Mouse (Mus musculus) ZHBTc4 (cell line): ENCODE data around the gene Olfr324.

Source experiments
- DNase-seq: peaks from one replicate; pipeline ENCODE4 v3.0.0-alpha.2; 2011; ENCODE audit warnings: low read depth, low spot score

The Olfr324 gene

GRCm38 (mm10) chr11:58634878-58635277 lies 40.0 kb downstream of the Olfr324 start:
- no peak for DNase-seq

DNA sequence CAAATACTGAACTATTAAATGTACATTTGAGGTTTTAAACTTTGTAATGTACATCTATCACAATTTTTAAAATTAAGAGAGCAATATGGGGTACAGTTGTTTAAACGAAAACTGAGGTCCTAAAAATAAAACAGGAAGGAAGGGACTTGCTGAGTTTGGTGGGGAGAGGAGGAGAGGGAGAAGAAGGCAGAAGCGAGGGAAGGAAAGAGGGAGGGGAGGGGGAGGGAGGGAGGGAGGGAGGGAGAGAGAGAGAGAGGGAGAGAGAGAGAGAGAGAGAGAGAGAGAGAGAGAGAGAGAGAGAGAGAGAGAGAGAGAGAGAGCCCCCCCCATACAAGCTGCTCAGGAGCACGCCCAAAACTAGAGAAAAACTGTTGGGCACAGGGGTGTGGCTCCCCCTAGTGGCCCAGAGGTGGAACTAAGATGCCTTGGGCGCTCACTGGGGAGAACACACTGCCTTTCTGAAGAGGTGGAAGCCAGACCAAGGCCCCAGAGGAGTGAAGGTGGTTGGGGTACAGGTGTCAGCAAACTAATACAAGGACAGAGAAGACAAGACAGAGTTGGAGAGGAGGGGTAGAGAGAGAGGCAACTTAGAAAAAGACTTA lies 41.6 kb downstream of the Olfr324 start:
- DNase-seq, result peak; percentile 69

DNA sequence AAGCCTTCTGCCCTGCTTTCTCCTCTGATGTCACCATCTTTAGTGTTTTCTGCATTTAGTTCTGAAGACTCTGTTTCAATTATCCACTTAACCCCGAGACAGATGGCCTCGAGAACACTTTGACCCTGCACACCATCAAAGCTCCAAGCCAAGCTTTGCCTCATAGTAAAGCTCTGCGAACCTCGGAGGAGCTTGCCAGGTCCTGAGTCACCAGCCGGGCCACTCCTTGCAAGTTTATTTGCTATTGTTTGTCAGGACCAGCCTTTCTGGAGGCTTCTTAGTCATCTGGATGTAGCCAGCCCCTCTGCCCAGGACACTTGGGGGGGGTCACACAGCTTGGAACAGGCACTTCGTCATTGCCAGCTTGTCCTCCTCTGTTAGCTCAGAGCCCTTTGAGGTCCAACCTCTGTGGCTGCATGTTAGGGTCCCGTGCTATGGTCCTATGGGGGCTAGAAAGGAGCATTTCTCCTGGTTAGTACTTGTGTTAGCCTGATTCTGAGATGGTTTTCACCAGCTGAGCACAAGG lies 43.3 kb downstream of the Olfr324 start:
- no peak for DNase-seq

DNA sequence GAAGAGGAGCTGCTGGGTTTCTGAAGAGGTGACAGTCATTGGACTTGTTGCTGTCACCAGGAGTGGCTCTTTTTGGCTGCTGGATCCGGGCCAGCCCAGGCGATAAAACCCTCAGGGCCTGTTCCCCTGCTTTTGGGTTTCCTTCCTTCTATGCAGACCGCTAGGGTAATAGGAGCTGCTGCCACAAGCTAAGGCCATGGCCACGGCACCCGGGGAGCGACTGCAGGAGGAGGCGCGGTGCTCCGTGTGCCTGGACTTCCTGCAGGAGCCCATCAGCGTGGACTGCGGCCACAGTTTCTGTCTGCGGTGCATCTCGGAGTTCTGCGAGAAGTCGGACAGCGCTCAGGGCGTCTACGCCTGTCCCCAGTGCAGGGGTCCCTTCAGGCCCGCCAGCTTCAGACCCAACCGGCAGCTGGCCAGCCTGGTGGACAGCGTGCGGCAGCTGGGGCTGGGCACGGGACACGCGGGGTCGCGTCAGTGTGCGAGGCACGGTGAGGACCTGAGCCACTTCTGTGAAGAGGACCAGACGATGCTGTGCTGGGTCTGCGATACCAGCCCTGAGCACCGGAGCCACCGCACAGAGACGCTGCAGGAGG lies 45.5 kb downstream of the Olfr324 start, which contains the start of gene Trim58:
Gene Trim58 (plus strand): TSS at position 194 of the 596 bp plus-strand sequence.
- DNase-seq, result peak; percentile 46

GRCm38 (mm10) chr11:58641057-58641456 lies 46.1 kb downstream of the Olfr324 start:
- DNase-seq, result no peak

DNA sequence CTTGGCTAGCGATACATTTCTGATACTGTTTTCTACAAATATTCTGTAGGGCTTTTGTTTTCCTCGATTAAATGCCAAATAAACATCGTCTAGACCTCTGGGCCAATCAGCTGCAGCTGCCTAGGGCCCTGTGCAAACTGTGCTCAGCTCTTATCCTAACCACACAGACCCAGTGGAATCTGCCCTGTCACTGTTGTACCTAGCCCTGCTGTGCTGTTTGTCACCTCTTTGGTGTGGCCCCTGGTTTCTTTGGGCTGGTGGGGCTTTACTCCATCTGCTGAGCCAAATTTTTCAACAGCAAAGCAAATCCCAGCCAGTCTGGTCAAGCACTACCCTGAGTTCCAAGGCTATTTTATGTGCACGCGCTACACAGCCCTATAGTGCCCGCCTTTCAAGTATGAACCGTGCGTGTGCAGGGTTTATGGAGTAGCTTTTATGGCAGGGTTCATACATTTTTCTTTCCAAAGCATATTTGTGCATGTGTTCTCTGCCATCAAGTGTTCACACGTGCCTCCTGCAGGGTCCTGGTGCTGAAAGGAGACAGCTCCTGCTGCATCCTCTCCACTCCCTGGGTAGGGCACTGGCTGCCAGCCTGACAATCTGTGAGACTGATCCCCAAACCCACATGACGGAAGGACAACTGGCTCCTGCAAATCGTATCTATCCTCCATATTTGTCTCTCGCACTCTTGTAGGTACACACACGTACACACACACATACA lies 46.9 kb downstream of the Olfr324 start:
- no peak for DNase-seq

- DNase-seq, result peak; percentile 90
Measured at GRCm38 (mm10) chr11:58643350-58643749, 48.4 kb downstream of the Olfr324 start.
